Mouse (Mus musculus) embryo, embryonic 9.5 days (tissue): ENCODE results near the gene Gadd45a.
"Not testable (repeated sequence)": the region's sequence is repeated elsewhere in the genome, so short reads cannot be mapped to it uniquely, and the experiment has no call there.

ENCODE experiments used
- DNase-seq: peaks from one replicate; pipeline ENCODE4 v3.0.0-alpha.2; 2017; ENCODE audit errors: extremely low spot score

Gadd45a gene

GRCm38 (mm10) chr6:67019001-67019400, 18.3 kb downstream of the Gadd45a start:
- DNase-seq: not testable (repeated sequence)

- DNase-seq: no peak
Observed at GRCm38 (mm10) chr6:67018365-67018764, 18.9 kb downstream of the Gadd45a start.

DNA sequence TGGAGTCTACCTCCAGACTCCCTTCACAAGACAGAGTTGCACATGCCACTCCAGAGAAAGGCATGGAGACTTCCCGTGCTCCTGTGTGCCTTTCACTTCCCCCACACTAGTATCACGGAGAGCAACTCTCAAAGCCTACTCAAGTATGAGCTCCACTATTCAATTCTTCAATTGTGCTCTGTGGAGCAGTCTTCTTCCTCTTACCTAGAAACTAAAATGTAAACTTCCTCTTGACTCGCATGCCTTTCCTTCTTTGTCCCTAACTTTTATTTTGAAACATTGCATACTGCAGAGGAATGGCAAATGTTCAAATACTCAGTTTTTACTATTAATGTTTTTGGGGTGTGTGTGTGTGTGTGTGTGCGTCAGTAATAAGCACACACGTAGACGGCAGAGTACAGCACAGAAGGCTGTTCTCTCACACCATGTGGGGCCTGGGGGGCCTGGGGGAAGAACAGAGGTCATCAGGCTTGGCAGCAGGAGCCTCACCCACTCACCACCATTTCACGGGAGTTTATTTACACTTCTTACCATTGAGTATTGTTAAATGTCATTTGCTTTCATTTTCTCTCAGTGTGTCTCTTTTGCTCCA, 20.6 kb downstream of the Gadd45a start:
- no peak for DNase-seq

- DNase-seq: no peak
Observed at GRCm38 (mm10) chr6:67015739-67016519, 21.3 kb downstream of the Gadd45a start.

DNA sequence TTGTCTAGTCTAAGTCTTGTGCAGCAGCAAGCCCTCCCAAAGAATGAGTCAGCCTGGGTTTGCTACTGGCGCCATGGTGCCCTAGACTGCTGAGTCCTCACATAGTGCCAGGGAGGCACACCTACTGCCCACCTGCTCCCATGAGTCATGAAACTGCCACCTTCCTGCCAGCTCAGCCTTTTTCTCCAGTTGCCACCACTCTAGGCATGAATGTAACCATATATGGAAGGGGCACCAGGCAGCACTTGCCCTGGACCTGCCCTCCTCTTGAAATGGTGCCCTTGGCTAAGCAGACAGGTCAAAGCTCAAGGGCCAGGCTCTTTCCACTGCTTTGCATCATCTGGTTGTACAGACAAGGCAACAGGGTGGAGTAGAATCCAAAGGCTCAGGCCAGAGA, 22.6 kb downstream of the Gadd45a start:
- no peak for DNase-seq

GRCm38 (mm10) chr6:67013949-67014678, 23.1 kb downstream of the Gadd45a start:
- no peak for DNase-seq

- no peak for DNase-seq
Observed at GRCm38 (mm10) chr6:67013293-67013948, 23.8 kb downstream of the Gadd45a start.

DNA sequence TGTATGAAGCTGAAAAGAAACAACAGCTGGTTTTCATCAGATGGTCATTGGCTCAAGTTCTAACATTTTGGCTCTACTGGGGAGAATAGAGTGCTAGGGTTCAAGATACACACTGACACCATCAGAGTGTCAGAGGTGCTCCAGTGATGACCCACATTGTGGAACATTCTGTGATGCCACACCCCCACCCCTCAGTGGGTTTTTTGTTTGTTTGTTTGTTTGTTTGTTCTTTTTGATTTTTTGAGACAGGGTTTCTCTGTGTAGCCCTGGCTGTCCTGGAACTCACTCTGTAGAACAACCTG, 26.1 kb downstream of the Gadd45a start:
- no peak for DNase-seq

DNA sequence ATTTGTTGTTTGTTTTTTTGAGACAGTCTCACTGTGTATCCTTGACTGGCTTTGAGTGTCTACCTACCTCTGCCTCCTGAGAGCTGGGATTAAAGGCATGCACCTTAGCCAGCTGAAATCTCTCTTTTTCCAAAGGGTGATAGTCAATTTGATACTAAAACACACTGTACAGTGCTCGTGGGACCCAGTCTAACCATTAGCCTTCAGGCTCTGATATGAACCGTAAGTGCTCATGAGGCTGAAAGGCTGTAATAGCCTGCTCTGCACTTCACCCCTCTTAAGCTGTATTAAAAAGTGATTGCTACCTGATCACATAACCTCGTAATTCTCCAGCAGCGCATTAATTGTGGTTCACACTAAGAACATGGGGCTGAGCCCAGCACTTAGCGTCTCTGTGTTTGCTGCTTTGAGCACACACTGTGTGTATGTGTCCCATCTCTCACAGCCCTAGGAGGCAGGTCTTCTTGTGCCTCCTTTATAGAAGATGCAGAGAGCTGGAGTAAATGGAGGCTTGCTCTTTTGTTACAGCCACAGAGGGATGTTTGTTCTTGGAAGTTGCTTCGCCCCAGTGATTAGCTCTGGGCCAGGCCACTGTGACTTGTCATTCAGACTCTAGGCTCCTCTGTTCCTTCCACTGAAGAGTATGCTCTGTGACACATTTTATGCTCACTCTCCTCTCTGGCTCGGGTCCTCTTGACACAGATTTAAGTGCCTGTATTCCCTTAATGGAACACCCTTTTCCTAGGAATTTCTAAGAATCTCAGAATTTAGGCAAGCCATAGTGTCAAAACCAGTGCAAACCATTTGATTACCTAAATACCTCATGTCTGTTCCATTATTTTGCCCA, 26.7 kb downstream of the Gadd45a start:
- DNase-seq: no peak

- no peak for DNase-seq
Observed at GRCm38 (mm10) chr6:67009888-67010287, 27.4 kb downstream of the Gadd45a start.

DNA sequence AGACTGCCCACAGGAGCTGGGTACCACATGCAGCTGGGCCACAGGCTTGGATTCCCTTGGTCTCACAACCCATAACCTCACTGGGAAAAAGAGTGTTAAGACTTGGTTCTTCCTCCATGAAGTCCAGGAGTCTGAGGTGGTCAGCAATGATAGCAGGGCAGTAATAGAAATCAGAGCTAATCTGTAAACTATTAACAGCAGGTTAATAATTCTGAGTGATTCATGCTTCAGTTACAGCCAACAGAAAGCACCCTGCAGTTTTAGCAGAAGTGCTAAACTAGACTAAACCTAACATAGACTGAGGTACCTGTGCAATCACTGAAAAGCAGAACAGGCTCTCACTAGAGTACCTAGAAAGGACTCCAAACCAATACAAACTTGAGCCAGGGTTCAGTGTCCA, 37.5 kb downstream of the Gadd45a start:
- no peak for DNase-seq

DNA sequence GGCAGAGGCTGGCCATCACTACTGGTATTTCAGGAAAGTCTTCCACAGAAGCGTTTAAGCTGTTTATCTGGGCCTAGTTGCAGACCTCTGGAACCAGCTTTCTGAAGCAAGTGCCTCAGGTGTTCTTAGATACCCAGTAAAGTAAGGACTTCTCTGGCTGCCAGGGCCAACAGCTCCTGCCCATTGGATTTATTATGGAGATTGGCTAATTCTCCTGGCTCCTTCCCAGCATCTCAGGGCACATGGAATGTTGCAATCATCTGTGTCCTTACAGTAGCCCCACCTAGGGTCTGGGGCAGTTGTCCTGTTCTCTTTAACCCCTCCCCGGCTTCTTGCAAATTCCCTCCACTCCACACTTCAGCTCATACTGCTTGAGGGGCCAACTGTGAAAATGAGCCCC, 38.6 kb downstream of the Gadd45a start:
- DNase-seq: no peak

DNA sequence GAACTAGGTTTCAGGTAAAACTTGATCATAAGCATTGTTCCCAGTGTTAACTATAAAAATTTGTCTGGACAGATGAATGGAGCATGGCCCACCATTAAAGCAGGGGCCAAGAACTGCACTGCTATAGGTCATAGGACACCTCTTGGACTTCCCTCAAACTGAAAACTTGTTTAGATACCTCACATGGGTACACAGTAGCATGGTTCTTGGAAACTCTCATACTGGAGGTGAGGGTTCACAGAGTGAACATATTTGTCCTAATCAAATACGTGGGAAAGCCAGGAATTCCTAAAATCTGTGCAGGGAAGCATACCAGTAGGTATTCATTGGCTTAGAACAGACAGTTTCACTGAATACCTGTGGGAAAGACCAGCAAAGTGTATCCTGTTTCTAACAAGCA, 41.0 kb downstream of the Gadd45a start:
- DNase-seq: no peak

GRCm38 (mm10) chr6:66995825-66996224, 41.4 kb downstream of the Gadd45a start:
- DNase-seq: no peak

DNA sequence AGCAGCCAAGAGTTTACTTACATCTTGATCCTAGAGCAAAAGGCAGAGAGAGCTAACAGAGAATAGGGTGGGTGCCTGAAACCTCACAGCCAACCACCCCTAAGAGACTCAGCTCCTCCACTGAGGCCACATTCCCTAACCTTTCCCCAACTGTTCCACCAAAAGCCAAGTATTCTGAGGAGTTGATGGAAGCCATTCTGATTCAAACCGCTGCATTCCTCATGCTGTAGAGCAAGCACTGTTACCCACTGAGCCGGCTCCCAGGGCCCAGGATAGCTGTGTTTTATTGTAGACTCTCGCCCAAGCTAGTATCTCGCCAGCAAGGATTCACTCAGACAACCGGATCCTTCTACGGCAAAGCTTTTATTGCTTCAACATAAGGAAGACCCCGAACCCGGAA, 42.3 kb downstream of the Gadd45a start:
- no peak for DNase-seq

DNA sequence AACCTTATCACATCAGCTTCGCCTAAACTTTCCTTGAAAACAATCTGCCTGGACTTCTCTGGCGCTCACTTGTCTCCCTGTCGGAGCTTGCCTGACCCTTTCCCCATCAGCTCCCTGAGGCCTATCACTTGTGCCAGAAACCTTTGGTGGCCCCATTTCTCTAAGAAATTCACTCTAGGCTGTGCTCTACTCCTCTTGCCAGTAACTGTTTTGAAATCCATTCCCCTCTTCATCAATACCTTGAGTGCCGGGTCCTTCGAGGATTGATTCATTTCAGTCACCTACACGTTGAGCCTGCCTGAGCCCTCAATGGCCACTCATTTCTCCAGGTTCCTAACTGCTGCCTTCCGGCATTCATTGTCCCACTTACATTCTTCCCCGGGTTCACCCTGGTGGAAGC, 44.5 kb downstream of the Gadd45a start:
- no peak for DNase-seq

GRCm38 (mm10) chr6:66992232-66992631, 45.0 kb downstream of the Gadd45a start:
- no peak for DNase-seq

DNA sequence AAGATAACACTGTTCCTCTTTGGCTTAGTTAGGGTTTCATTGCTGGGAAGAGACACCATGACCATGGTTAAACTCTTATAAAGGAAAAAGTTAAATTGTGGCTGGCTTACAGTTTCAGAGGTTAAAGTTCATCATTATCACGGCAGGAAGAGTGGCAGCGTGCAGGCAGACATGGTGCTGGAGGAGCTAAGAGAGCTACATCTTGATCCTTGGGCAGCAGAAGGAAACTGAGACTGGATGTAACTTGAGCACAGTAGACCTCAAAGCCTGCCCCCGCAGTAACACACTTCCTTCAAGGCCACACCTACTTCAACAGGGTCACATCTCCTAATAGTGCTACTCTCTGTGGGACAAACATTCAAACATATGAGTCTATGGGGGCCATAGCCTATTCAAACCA, 47.7 kb downstream of the Gadd45a start:
- no peak for DNase-seq

- no peak for DNase-seq
Observed at GRCm38 (mm10) chr6:66989037-66989436, 48.2 kb downstream of the Gadd45a start.

GRCm38 (mm10) chr6:66988363-66988762, 48.9 kb downstream of the Gadd45a start:
- no peak for DNase-seq

DNA sequence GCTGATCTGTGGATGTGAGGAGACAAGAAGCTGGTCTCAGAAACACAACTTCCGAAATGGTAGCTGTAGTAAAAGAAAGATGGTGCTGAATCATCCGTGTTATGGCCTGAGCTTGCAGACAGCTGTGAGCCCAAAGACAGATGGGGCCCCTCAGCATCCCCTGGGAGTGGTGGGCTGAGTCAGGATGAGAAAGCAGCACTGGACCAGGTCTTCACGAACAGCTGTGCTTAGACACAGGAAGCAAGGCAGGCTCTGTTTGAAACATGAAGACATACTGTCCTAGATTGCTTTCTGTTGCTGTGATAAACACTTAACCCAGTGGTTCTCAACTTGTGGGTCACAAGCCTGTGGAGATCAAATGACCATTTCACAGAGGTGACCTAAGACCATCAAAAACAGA, 49.6 kb downstream of the Gadd45a start:
- DNase-seq: no peak

- no peak for DNase-seq
Observed at GRCm38 (mm10) chr6:66986063-66986462, 51.2 kb downstream of the Gadd45a start.
